8 mouse cellular contexts compared by ENCODE assay signal in genomic region chr14:105427474-105427901, GRCm38 (mm10).
A peak's percentile ranks its signal among the peaks of the same experiment; 100 is the strongest.
DNase-seq lines count a peak whose midpoint lies in the region; ATAC-seq and TF ChIP-seq lines count a peak whose summit lies in the region.

No protein-coding gene starts in this region.

- intact Hi-C loops in left cerebral cortex, postnatal 4 days (cut with DNase I): no loop called here

- 0 out of 2 replicates have a peak, but pooled peaks cover 3% of the 10 kb centered on the region for H3K4me1 ChIP-seq in hindbrain, postnatal 0 days (ENCODE audit: insufficient read depth, low read length)

- H3K27ac ChIP-seq in hindbrain, postnatal 0 days: no peak overlapping the region

- no peaks in the 10 kb centered on the region for H3K9me3 ChIP-seq in hindbrain, postnatal 0 days (ENCODE audit: low read length)

- H3K9ac ChIP-seq in hindbrain, postnatal 0 days (replicated peaks; ENCODE audit: low read length): no peak overlapping the region; the same call in 1 of the 2 replicates

- H3K36me3 ChIP-seq in hindbrain, postnatal 0 days (ENCODE audit: insufficient read depth, low read length): no peaks in the 10 kb centered on the region

- WGBS in hindbrain, postnatal 0 days: 10% methylated on average over 17 of the region's 17 CpGs

- peak; percentile 6 to 17 for DNase-seq in left cerebral cortex, adult 18-20 months (ENCODE audit: low spot score in 2 of 2)
- no peak for DNase-seq in left cerebral cortex, adult 11 months (ENCODE audit: low spot score)
- peak; percentile 24 to 28 for DNase-seq in cerebellum, postnatal 36 days
- DNase-seq in hindbrain, postnatal 0 days (ENCODE audit: low spot score): peak; percentile 67
- peak; percentile 13 for DNase-seq in left cerebral cortex, postnatal 4 days
- DNase-seq in neural tube, embryonic 10.5 days (ENCODE audit: extremely low spot score, low spot score): peak; percentile 29
- no peak for DNase-seq in B cell, adult 2 months

- H3K27me3 ChIP-seq in hindbrain, postnatal 0 days (ENCODE audit: insufficient read depth, low read length): no peaks in the 10 kb centered on the region

- peak overlapping the region; percentile 50 for H3K4me2 ChIP-seq in hindbrain, postnatal 0 days (ENCODE audit: low read depth, low read length)

- H3K4me3 ChIP-seq in hindbrain, postnatal 0 days (ENCODE audit: low read length): peak overlapping the region; percentile 22

- TF ChIP-seq CTCF in hindbrain, postnatal 0 days (IDR thresholded peaks at IDR 0.05; ENCODE audit: low read depth): peak; percentile 52

- ATAC-seq in hindbrain, postnatal 0 days: peak; percentile 64
- ATAC-seq in inflammation-experienced regulatory T-cells, adult 6 months: no peak

Comparison
In these comparisons a context has a peak if more than half of its experiments do, and no peak if none do; other contexts are left out.
1. DNase-seq: peak in left cerebral cortex, adult 18-20 months (2 of 2), cerebellum, postnatal 36 days (2 of 2), hindbrain, postnatal 0 days (single experiment), left cerebral cortex, postnatal 4 days (single experiment) and neural tube, embryonic 10.5 days (single experiment); none in left cerebral cortex, adult 11 months (single experiment) and B cell, adult 2 months (0 of 2).